Mouse (Mus musculus) c-Kit-positive CD71-positive TER-119-positive erythroid progenitor cells, embryonic 14.5 days (primary cell): ENCODE measurements around the gene Paqr4.

Experiments
- DNase-seq: peaks from one replicate; pipeline ENCODE4 v3.0.0-alpha.2; 2013; ENCODE audit warnings: low spot score

Gene Paqr4

GRCm38 (mm10) chr17:23725477-23725876 is 15.2 kb downstream of the Paqr4 start:
- DNase-seq, result no peak

- DNase-seq, result no peak
Measured at GRCm38 (mm10) chr17:23722376-23723125, 18.1 kb downstream of the Paqr4 start, which contains the start of gene 1520401A03Rik. 1520401A03Rik (minus strand) TSS chr17:23722783.

- no peak for DNase-seq
Measured at GRCm38 (mm10) chr17:23721886-23722285, 18.8 kb downstream of the Paqr4 start.

DNA sequence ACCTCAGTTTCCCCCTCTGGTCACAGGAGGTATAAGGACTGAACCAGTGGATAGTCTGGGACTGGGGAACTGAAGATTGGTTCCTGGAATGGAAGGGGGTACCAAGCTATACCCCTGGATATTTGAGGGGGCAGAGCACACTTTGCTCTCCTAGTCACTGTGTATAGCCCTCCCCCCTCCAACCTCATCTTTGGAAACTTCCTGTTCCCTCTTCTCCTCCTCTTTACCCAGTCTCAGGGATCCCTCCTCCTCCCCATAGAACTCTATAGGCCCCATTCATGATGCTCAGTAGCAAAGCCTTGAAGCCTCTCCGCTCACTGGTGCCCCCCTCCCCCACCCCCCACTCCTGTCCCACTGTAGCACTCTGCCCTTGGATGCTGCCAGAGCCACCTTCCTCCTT is 21.2 kb downstream of the Paqr4 start:
- DNase-seq, result no peak

DNA sequence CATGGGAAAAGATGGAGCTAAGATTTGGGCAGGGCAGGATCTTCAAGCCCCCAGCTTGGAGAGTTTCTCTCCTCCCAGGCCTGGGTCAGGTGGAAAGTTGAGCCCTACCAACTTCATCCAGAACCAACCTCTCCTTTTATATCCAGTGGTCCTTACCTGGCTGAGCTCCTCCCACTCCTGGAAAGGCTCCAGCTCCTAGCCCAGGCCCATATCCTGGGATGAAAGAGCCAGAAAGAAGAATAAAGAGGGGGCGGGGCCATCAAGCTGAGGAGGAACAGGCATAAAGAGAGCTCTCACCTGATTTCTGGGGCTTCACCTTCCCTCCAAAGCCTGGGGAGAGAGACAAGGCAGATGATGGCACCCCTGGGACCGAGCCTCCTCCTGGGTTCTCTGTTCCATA is 23.7 kb downstream of the Paqr4 start:
- no peak for DNase-seq

DNA sequence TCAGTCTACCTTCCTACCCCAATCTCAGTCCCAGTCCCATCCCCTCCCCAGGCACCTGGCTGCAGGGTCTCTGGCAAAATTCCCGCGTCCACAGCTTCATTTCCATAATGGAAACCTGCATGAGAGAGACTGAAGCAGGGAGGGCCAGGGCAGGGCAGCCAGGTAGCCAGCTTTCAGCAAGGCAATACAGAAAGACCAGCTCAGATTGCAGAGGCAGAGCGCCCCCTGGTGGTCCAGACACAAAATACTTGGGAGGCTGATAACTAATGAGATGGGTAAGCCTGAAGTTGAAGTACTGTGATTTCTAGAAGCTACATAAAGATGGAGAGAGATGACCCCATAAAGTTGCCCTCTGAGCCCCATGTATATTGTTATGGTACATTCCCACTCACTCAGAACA is 34.5 kb downstream of the Paqr4 start:
- DNase-seq, result peak; percentile 67

GRCm38 (mm10) chr17:23705525-23706104 is 35.1 kb downstream of the Paqr4 start:
- DNase-seq, result no peak

- DNase-seq, result no peak
Measured at GRCm38 (mm10) chr17:23704741-23705140, 35.9 kb downstream of the Paqr4 start.

DNA sequence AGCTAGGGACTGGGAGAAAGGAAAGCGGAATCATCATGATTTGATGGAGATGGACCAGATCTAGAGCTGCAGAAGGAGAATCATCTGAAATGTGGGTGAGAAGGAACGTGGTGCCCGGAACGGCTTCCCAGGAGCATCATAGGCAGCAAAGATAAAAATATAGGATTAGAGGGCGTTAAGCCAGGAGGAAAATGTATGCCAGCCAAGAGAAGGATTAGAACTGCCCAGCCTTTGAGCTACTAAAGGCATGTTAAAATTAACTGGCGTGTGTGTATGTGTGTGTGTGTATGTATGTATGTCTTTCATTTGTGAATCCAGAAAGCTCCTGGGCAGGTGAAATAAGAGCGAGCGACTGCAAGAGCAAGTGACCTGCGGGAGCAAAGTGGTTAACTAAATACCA is 37.4 kb downstream of the Paqr4 start:
- DNase-seq, result no peak

- peak; percentile 75 for DNase-seq
Measured at GRCm38 (mm10) chr17:23700079-23700478, 40.6 kb downstream of the Paqr4 start.

- DNase-seq, result no peak
Measured at GRCm38 (mm10) chr17:23699131-23700077, 41.3 kb downstream of the Paqr4 start.

DNA sequence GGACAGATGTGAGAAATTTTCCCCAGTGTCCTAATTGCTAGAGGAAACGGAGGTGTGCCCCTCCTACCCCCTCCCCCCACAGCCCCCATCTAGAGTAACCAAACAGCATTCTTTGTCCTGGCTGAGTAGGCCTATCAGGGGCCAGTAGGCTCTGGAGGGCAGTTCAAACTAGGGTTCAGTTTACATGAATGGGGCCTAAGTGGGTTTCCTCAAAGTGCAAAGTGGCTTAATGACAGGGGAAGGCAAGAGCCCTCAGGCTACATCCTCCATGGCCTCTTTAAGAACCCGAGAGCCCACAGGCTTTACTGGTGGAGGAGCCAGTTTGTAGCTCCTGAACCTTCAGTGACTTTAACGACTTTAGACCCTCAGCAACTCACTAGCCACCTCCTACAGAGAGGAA is 44.9 kb downstream of the Paqr4 start:
- no peak for DNase-seq

GRCm38 (mm10) chr17:23694491-23694890 is 46.2 kb downstream of the Paqr4 start:
- DNase-seq, result no peak
